Mouse (Mus musculus): ENCODE data around the gene Nup133.

The Nup133 gene

DNA sequence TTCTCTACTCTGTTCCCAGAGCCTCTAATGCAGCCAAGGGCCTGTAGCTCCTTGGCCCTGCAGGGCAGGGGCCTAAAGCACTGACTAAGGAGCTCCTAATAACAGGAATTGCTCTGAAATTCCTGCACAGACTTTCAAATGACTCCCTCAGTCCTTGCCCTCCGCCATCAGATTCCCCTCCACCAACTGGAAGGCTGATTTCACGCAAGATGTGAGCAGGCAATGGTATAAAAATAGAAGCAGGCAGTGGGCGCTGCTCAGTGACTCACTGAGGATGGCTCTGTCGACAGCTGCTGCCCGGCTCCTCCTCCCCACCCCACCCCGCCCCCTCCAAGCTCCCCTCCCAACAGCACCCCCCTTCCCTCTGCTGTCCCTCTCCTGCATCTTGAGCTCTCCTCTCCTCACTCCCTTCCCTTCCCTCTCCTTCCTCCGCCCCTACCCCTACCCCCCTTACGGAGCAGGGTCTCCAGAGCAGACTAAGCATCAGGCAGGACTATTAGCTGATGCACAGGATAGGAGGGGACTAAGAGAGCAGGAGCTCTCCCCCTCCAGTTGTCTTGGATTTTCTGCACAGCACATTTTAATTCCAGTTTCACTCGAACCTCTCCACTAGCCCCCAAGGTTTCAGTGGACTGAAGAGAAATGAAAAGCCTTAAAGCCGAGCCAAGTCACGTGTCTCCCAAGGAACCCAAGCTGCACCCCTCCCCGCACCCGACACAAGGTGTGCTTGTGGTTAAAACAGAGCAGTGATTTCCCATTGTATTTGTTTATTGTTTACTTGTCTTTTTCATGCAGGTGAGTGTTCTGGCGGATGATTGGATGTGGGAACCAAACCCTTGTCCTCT lies 64.1 kb downstream of the Nup133 start:
- DNase-seq: peak; percentile 53

- DNase-seq: no peak
These were observed 66.0 kb downstream of the Nup133 start for GRCm38 (mm10) chr8:123883094-123883493.

GRCm38 (mm10) chr8:123882412-123882811 lies 66.7 kb downstream of the Nup133 start:
- no peak for DNase-seq

DNA sequence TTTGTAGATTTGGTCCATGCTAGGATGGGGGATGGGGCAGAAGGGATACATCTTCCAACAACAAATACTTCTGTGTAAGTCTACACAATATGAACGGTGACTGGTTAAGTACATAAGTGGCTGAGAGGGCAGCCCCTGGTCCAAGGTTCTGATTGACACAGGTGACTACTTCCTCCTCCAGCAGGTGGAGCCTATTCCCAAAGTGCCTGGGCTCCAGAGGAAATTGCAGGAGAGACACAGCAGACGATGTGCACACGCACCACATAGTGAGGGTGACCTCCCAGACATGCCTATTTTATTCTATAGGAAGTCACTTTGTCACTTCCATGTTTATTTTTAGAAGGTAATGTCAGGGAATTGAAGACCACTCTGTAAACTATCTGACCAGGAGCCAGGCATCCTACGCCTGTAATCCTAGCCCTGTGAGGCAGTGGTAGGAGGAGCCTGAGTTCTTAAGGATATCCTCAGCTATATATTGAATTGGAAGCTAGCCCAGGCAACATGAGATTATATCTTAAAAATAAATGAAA lies 68.2 kb downstream of the Nup133 start:
- no peak for DNase-seq

DNA sequence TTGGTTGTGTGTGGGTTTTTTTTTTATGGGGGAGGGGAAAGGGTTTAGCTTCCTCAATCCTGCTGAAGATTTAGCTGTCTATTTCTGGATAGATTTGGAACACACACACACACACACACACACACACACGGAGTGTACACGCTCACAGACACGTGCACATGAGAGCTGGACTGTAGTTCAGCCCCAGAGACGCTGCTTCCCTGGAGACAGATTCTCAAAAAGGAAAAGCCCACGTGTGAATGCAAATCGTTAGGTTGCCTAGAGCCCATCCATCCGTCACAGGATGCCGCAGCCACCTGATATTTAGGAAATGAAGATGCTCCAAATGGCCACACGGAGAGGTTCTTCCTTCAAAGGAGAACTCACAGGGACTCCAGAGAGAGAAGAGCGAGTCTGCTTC lies 68.8 kb downstream of the Nup133 start:
- DNase-seq: no peak

DNA sequence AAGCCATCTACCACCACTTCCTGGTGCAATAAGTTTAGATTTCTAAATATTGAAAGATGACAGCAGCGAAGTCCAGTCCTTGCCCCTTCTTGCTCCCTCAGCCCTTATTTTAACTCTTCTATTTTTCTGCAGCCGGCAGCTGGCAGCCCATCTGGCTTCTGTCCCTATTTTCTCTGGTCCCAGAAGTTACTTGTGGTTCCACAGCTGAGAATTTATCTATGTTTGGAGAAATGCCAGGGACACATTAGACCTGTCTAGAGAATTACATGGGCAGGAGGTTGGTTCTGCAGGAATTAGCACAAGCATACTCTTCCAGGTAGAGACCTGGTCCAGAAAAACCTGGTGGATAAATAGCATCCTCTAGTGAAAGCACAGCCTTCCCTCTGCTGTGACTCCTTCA lies 71.2 kb downstream of the Nup133 start:
- no peak for DNase-seq

GRCm38 (mm10) chr8:123874324-123874723 lies 74.7 kb downstream of the Nup133 start:
- DNase-seq: no peak

DNA sequence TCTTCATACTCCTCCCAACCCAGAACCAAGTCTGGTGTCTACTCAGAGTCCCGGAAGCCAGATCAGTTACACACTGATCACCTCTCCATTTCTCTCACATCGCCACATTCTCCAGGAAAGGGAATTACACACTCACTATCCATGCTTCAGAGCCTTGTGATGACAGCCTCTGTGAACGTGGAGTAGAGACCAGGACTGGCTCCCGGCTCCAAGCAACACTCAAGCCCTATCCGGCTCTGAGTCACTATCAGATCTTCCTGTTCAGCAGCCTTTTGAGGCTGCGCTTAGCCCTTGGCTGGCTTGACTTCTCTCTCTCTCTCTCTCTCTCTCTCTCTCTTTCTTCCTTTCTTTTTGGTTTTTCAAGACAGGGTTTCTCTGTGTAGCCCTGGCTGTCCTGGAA lies 75.7 kb downstream of the Nup133 start:
- DNase-seq: no peak

DNA sequence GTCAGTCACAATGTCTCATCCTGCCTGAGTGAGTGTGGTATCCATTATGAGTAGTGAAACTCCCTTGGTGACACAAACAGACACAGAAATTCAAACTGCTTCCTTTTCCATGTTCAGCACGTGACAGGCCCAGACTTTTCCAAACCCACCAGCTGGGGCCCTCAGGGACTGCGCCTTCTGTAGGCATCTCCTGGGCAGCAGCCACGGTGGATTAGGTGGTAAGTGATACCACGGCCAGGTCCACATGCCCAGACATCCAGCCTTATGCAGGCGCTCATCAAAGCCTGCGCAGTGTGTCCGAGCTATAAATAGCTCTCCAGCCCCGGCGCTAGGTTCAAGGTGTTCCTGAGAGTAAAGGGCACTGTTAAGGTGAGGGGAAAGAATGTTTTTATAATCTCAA lies 77.0 kb downstream of the Nup133 start:
- peak; percentile 22 for DNase-seq

GRCm38 (mm10) chr8:123866971-123867370 lies 82.1 kb downstream of the Nup133 start:
- no peak for DNase-seq

- no peak for DNase-seq
These were observed 83.3 kb downstream of the Nup133 start for GRCm38 (mm10) chr8:123865786-123866185.

GRCm38 (mm10) chr8:123860386-123860785 lies 88.7 kb downstream of the Nup133 start:
- no peak for DNase-seq

DNA sequence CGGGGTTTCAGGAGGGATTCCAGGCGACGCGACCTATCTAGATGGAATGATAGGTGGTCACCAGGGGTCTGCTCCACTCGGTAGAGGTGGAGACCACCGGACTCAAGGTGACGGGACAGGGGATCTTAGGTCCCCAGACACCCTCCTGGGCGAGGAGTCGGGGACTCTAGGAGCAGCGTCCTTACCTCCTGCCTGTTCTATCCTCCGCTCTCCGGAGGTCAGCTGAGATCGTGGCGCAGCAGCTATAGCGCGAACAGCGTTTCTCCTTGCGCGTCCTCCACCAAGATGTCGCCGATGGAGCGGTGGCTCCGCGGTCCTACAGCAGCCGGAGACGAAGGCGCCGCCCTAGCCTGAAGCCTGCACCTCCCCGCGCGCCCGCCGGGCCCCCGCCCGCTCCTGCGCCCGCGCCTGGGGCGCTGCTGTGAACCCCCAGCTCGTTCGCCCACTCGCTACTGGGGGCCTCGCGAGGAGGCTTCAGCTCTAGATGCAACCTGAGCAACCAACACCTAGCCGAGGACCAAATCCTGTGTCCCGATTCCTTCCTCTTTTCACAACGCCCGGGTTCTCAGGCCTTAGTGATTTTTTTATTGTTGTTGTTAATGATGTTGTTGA lies 89.3 kb downstream of the Nup133 start, which contains the start of gene Ccsap:
Gene Ccsap (minus strand): TSS at position 562 of the 612 bp plus-strand sequence.
- no peak for DNase-seq

DNA sequence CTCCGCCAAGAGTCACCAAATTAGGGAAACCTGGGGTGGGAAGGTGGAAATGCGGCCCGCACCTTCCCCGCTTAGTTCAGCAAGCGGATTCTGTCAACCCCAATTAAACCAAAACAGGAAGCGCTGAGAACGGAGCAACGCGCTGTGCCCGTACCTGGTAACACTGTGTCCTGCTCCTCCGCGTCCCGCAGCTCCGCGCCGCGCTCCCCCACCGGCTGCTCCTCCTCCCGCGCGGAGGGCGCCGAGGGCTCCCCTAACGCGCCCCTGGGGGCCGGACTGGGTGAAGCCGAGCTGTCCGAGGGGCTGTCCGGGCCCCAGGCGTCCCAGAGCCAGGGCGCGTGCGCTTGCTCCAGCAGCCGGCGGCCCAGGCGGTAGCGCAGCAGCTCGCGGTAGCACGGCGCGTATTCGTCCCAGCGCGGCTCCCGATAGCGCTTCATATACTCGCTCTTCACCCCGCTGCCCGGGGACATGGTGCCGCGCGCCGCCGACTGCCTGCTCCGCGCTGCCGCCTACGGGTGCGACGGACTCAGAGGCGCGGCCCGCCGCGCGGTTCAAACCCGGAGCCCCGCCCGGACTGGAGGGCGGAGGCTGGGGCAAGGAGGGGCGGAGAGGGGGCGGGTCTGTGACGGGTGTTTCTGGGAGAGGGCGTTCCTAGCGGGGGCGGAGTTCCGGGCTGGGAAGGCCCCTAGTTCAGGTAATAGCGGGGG lies 90.0 kb downstream of the Nup133 start:
- DNase-seq: peak; percentile 96

GRCm38 (mm10) chr8:123858574-123858940 lies 90.5 kb downstream of the Nup133 start:
- no peak for DNase-seq

GRCm38 (mm10) chr8:123857361-123857760 lies 91.7 kb downstream of the Nup133 start:
- no peak for DNase-seq

- DNase-seq: no peak
These were observed 94.2 kb downstream of the Nup133 start for GRCm38 (mm10) chr8:123854733-123855475.

- DNase-seq: no peak
These were observed 94.8 kb downstream of the Nup133 start for GRCm38 (mm10) chr8:123854252-123854651.

DNA sequence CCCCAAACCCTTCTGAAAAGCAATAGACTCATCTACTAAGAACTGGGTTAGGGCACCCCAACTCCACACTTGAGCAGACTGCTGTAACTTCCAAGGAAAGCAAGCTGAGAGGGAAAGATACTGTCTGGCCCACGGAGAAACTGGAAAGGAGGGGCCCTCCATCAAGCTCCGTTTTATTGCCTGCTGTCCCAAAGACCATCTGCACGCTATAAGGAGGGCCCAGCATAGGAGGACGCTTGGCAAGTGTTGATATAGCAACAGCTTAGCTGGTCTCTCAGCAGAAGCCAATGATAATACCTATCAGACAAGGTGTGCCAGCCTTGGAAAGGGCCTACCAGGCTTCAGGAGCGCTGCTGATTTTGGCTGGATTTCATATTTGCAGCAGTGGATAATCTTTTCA lies 97.5 kb downstream of the Nup133 start:
- peak; percentile 74 for DNase-seq

DNA sequence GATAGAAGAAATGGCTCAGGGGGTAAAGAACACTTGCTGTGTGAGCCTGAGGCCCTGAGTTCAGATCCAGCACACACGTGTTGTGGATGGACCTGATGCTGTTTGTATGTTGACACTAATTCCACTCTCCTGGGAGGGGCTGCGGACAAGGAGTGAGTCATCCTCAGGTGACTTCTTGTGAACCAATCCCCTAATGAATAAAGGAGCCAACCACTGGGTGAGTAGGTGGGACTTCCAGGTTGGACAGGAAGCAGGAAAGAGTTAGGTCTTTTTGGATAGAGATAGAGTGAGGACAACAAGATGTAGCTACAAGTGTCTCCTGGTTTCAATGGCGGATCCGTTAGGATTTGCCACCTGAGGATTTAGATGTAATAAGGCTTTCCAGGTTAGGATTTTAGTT lies 99.7 kb downstream of the Nup133 start:
- DNase-seq: no peak

GRCm38 (mm10) chr8:123847546-123847945 lies 101.5 kb downstream of the Nup133 start:
- peak; percentile 78 for DNase-seq

Data from cerebellum, adult 9-11 months (tissue).